Mouse (Mus musculus): ENCODE results near the gene Arfgap1. TPM values are rescaled to one million over a fixed set of nuclear protein-coding genes. Genes with fewer than 3 reads are reported as not detected.

The Arfgap1 gene
- total and polyA plus RNA-seq, 3 experiments = 42.6 to 49.2 (median 44.7) TPM

GRCm38 (mm10) chr2:180985635-180986034 is 18.6 kb downstream of the Arfgap1 start:
- no peak for DNase-seq

- no peak for DNase-seq
Observed at GRCm38 (mm10) chr2:180986449-180986848, 19.4 kb downstream of the Arfgap1 start, which contains the start of gene Col20a1. Col20a1 (plus strand) TSS chr2:180986535.

- DNase-seq = no peak
Observed at GRCm38 (mm10) chr2:180987001-180987400, 20.0 kb downstream of the Arfgap1 start.

GRCm38 (mm10) chr2:180987432-180988030 is 20.5 kb downstream of the Arfgap1 start:
- DNase-seq = no peak

GRCm38 (mm10) chr2:180988347-180988913 is 21.4 kb downstream of the Arfgap1 start:
- DNase-seq = no peak

- DNase-seq = no peak
Observed at GRCm38 (mm10) chr2:180988948-180989347, 21.9 kb downstream of the Arfgap1 start.

GRCm38 (mm10) chr2:180990347-180990746 is 23.3 kb downstream of the Arfgap1 start:
- DNase-seq = no peak

GRCm38 (mm10) chr2:180994360-180994759 is 27.3 kb downstream of the Arfgap1 start:
- peak; percentile 45 for DNase-seq

GRCm38 (mm10) chr2:180995457-180995856 is 28.4 kb downstream of the Arfgap1 start:
- no peak for DNase-seq

GRCm38 (mm10) chr2:180996436-180996835 is 29.4 kb downstream of the Arfgap1 start:
- DNase-seq = peak; percentile 50

GRCm38 (mm10) chr2:180996905-180997304 is 29.9 kb downstream of the Arfgap1 start:
- no peak for DNase-seq

- no peak for DNase-seq
Observed at GRCm38 (mm10) chr2:181007054-181007453, 40.0 kb downstream of the Arfgap1 start.

- DNase-seq = no peak
Observed at GRCm38 (mm10) chr2:181008339-181008738, 41.3 kb downstream of the Arfgap1 start.

- no peak for DNase-seq
Observed at GRCm38 (mm10) chr2:181031406-181031934, 64.4 kb downstream of the Arfgap1 start.

Other genes starting within 250 kb of the Arfgap1 start
- gene Slc17a9, start 242.0 kb upstream of the Arfgap1 start, total RNA-seq (2021) = under 1 TPM; 0.52 TPM
- gene Slc17a9, start 242.0 kb upstream of the Arfgap1 start, polyA plus RNA-seq (2012; rRNA removed) = 2.7 and 3.8 TPM in 2 replicates
- gene Bhlhe23, start 190.3 kb upstream of the Arfgap1 start, total RNA-seq (2021) = not detected
- gene Bhlhe23, start 190.3 kb upstream of the Arfgap1 start, polyA plus RNA-seq (2012; rRNA removed) = not detected in 2 replicates
- 10 to 100 TPM; 41.8 to 57.9 TPM for gene Ythdf1, start 46.3 kb upstream of the Arfgap1 start, total RNA-seq (2021)
- 18.1 and 29.5 TPM in 2 replicates for gene Ythdf1, start 46.3 kb upstream of the Arfgap1 start, polyA plus RNA-seq (2012; rRNA removed)
- gene Birc7, start 38.2 kb upstream of the Arfgap1 start, total RNA-seq (2021) = not detected
- not detected in 2 replicates for gene Birc7, start 38.2 kb upstream of the Arfgap1 start, polyA plus RNA-seq (2012; rRNA removed)
- gene Nkain4, start 12.5 kb upstream of the Arfgap1 start, total RNA-seq (2021) = 1 to 10 TPM; 5.0 to 9.5 TPM
- gene Nkain4, start 12.5 kb upstream of the Arfgap1 start, polyA plus RNA-seq (2012; rRNA removed) = 11.9 and 14.3 TPM in 2 replicates
- 1 to 10 TPM; 1.6 to 3.3 TPM for gene Col20a1, start 19.3 kb downstream of the Arfgap1 start, total RNA-seq (2021)
- 4.3 and 5.4 TPM in 2 replicates for gene Col20a1, start 19.3 kb downstream of the Arfgap1 start, polyA plus RNA-seq (2012; rRNA removed)
- 10 to 100 TPM in 1 of 2 experiments, 1 to 10 TPM in 1; 6.5 to 35.4 TPM for gene Chrna4, start 76.3 kb downstream of the Arfgap1 start, total RNA-seq (2021)
- gene Chrna4, start 76.3 kb downstream of the Arfgap1 start, polyA plus RNA-seq (2012; rRNA removed) = 8.9 and 13.8 TPM in 2 replicates
- 1 to 10 TPM; 5.2 to 5.4 TPM for gene Kcnq2, start 168.1 kb downstream of the Arfgap1 start, total RNA-seq (2021)
- 2.8 and 3.7 TPM in 2 replicates for gene Kcnq2, start 168.1 kb downstream of the Arfgap1 start, polyA plus RNA-seq (2012; rRNA removed)
- 10 to 100 TPM; 44.0 to 65.9 TPM for gene Eef1a2, start 189.8 kb downstream of the Arfgap1 start, total RNA-seq (2021)
- gene Eef1a2, start 189.8 kb downstream of the Arfgap1 start, polyA plus RNA-seq (2012; rRNA removed) = 30.4 and 42.9 TPM in 2 replicates
- 10 to 100 TPM; 91.1 to 91.9 TPM for gene Ppdpf, start 220.0 kb downstream of the Arfgap1 start, total RNA-seq (2021)
- gene Ppdpf, start 220.0 kb downstream of the Arfgap1 start, polyA plus RNA-seq (2012; rRNA removed) = 160 and 197 TPM in 2 replicates
- gene Ptk6, start 235.6 kb downstream of the Arfgap1 start, total RNA-seq (2021) = under 1 TPM in 1 of 2 experiments, not detected in 1; 0.07 TPM
- gene Ptk6, start 235.6 kb downstream of the Arfgap1 start, polyA plus RNA-seq (2012; rRNA removed) = 0.02 TPM in 1 of 2 replicates, not detected in the other
- 1 to 10 TPM in 1 of 2 experiments, under 1 TPM in 1; 0.66 to 1.3 TPM for gene Srms, start 246.0 kb downstream of the Arfgap1 start, total RNA-seq (2021)
- 1.1 and 1.4 TPM in 2 replicates for gene Srms, start 246.0 kb downstream of the Arfgap1 start, polyA plus RNA-seq (2012; rRNA removed)